ENCODE assay signal across 8 mouse cellular contexts in the genomic region with DNA sequence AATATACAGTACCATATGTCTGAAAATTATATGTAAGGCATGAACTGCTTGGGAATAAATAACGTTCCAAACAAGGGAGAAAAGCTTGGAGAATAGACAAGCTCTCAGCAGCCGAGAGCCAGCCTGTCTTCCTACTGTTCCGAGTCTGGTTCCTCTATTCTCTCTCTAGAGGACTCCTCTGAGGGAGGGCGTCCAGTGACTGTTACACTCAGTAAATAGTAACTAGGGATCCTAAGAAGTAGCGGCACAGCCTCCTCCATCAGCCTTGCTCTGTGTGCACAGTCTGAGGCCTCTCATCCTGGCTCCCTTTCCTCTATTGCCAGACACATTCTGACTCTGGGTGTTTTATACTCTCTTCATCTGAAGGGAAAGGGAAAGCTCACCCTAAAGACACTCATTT.
DNase-seq lines count a peak whose midpoint lies in the region; ATAC-seq lines count a peak whose summit lies in the region.

No protein-coding gene starts in this region.

- H3K36me3 ChIP-seq in forebrain, embryonic 15.5 days: 0 out of 2 replicates have a peak, but pooled peaks cover 5% of the 10 kb centered on the region
- no peaks in the 10 kb centered on the region; the same call in 1 of the 2 replicates for H3K36me3 ChIP-seq in forebrain, embryonic 11.5 days (ENCODE audit: control insufficient read depth, insufficient read depth, low read length)
- H3K36me3 ChIP-seq in midbrain, embryonic 13.5 days: peaks cover 21% of the 10 kb centered on the region
- H3K36me3 ChIP-seq in midbrain, embryonic 10.5 days: peaks cover 57% of the 10 kb centered on the region
- H3K36me3 ChIP-seq in stomach, embryonic 15.5 days: no peaks in the 10 kb centered on the region

- H3K9ac ChIP-seq in forebrain, embryonic 15.5 days (replicated peaks): no peak overlapping the region
- H3K9ac ChIP-seq in forebrain, embryonic 11.5 days (ENCODE audit: low read length): no peak overlapping the region
- H3K9ac ChIP-seq in midbrain, embryonic 13.5 days (replicated peaks): no peak overlapping the region
- H3K9ac ChIP-seq in stomach, embryonic 15.5 days: no peak overlapping the region

- whole genome bisulfite sequencing in forebrain, embryonic 15.5 days: 46% methylated on average over 5 of the region's 5 CpGs
- 79% methylated on average over 5 of the region's 5 CpGs for WGBS in forebrain, embryonic 11.5 days
- 59% methylated on average over 5 of the region's 5 CpGs for WGBS in midbrain, embryonic 13.5 days
- WGBS in midbrain, embryonic 10.5 days: 73% methylated on average over 5 of the region's 5 CpGs
- 29% methylated on average over 5 of the region's 5 CpGs for WGBS in stomach, embryonic 15.5 days

- H3K27ac ChIP-seq in forebrain, embryonic 15.5 days (replicated peaks): peak overlapping the region; percentile 73
- no peak overlapping the region for H3K27ac ChIP-seq in forebrain, embryonic 11.5 days (ENCODE audit: low read depth, low read length)
- 0 out of 2 replicates have a peak overlapping the region, but pooled peaks have one; percentile 7 for H3K27ac ChIP-seq in midbrain, embryonic 13.5 days
- H3K27ac ChIP-seq in midbrain, embryonic 10.5 days (replicated peaks): no peak overlapping the region
- peak overlapping the region; percentile 86 for H3K27ac ChIP-seq in stomach, embryonic 15.5 days

- no peaks in the 10 kb centered on the region for H3K27me3 ChIP-seq in forebrain, embryonic 15.5 days
- no peaks in the 10 kb centered on the region for H3K27me3 ChIP-seq in forebrain, embryonic 11.5 days (ENCODE audit: control insufficient read depth, insufficient read depth, low read length)
- H3K27me3 ChIP-seq in midbrain, embryonic 13.5 days: no peaks in the 10 kb centered on the region
- no peaks in the 10 kb centered on the region for H3K27me3 ChIP-seq in midbrain, embryonic 10.5 days (ENCODE audit: low read depth, poor library complexity, severe bottlenecking)
- H3K27me3 ChIP-seq in stomach, embryonic 15.5 days (replicated peaks): no peaks in the 10 kb centered on the region

- DNase-seq in forebrain, embryonic 11.5 days (ENCODE audit: low spot score): no peak
- no peak for DNase-seq in midbrain, embryonic 10.5 days (ENCODE audit: low spot score)
- peak; percentile 34 for DNase-seq in kidney, postnatal 14 days
- no peak for DNase-seq in cerebellum, adult 9-11 months
- no peak for DNase-seq in adrenal gland, adult 18-20 months (ENCODE audit: low spot score in 2 of 2)

- peaks cover 46% of the 10 kb centered on the region for H3K4me1 ChIP-seq in forebrain, embryonic 15.5 days
- no peaks in the 10 kb centered on the region for H3K4me1 ChIP-seq in forebrain, embryonic 11.5 days (replicated peaks; ENCODE audit: control insufficient read depth, insufficient read depth, low read length)
- peaks cover 19% of the 10 kb centered on the region for H3K4me1 ChIP-seq in midbrain, embryonic 13.5 days (replicated peaks)
- H3K4me1 ChIP-seq in midbrain, embryonic 10.5 days: peaks cover 6% of the 10 kb centered on the region; the same call in 1 of the 2 replicates
- H3K4me1 ChIP-seq in stomach, embryonic 15.5 days: peaks cover 23% of the 10 kb centered on the region

- no peak overlapping the region for H3K4me3 ChIP-seq in forebrain, embryonic 15.5 days
- H3K4me3 ChIP-seq in forebrain, embryonic 11.5 days (ENCODE audit: low read depth, low read length): no peak overlapping the region
- no peak overlapping the region for H3K4me3 ChIP-seq in midbrain, embryonic 13.5 days (replicated peaks)
- no peak overlapping the region for H3K4me3 ChIP-seq in midbrain, embryonic 10.5 days
- no peak overlapping the region for H3K4me3 ChIP-seq in stomach, embryonic 15.5 days (replicated peaks)

- no peaks in the 10 kb centered on the region for H3K9me3 ChIP-seq in forebrain, embryonic 15.5 days
- no peaks in the 10 kb centered on the region for H3K9me3 ChIP-seq in forebrain, embryonic 11.5 days (ENCODE audit: control insufficient read depth, low read length)
- no peaks in the 10 kb centered on the region for H3K9me3 ChIP-seq in midbrain, embryonic 13.5 days
- H3K9me3 ChIP-seq in midbrain, embryonic 10.5 days (replicated peaks): no peaks in the 10 kb centered on the region
- no peaks in the 10 kb centered on the region for H3K9me3 ChIP-seq in stomach, embryonic 15.5 days

- peak; percentile 57; the same call in 1 of the 2 replicates for ATAC-seq in forebrain, embryonic 15.5 days (replicated peaks)
- ATAC-seq in forebrain, embryonic 11.5 days (replicated peaks; ENCODE audit: low FRiP score): no peak
- no peak for ATAC-seq in midbrain, embryonic 13.5 days
- ATAC-seq in stomach, embryonic 15.5 days (ENCODE audit: insufficient read depth, low FRiP score, low read depth): peak; percentile 60

- no peak overlapping the region for H3K4me2 ChIP-seq in forebrain, embryonic 15.5 days (replicated peaks)
- no peak overlapping the region for H3K4me2 ChIP-seq in forebrain, embryonic 11.5 days (ENCODE audit: low read depth, low read length, severe bottlenecking)
- H3K4me2 ChIP-seq in midbrain, embryonic 13.5 days (replicated peaks): no peak overlapping the region
- peak overlapping the region; percentile 30; the same call in 1 of the 2 replicates for H3K4me2 ChIP-seq in stomach, embryonic 15.5 days

Comparison
In these comparisons a context has a peak if more than half of its experiments do, and no peak if none do; other contexts are left out.
1. ATAC-seq: peak in forebrain, embryonic 15.5 days (single experiment) and stomach, embryonic 15.5 days (single experiment); none in forebrain, embryonic 11.5 days (single experiment) and midbrain, embryonic 13.5 days (single experiment).
2. H3K27ac ChIP-seq: peak in forebrain, embryonic 15.5 days (single experiment), midbrain, embryonic 13.5 days (single experiment) and stomach, embryonic 15.5 days (single experiment); none in forebrain, embryonic 11.5 days (single experiment) and midbrain, embryonic 10.5 days (single experiment).